Mouse (Mus musculus) left cerebral cortex, adult 2 months (tissue): ENCODE measurements around the gene Rasal1. TPM values are rescaled to one million over a fixed set of nuclear protein-coding genes. Genes with fewer than 3 reads are reported as not detected.

Experiments used
- DNase-seq, 2 experiments: peaks; one replicate each; pipeline ENCODE4 v3.0.0; 2021 to 2022; ENCODE audit warnings: low spot score in 2 of 2, mixed read lengths in 1 of 2; ENCODE audit errors: extremely low spot score in 1 of 2
- H3K27ac ChIP-seq: fragments of 200-600 bp; 2 replicates; pipeline ENCODE4 v1.8.1; 2022
- H3K4me3 ChIP-seq: fragments of 200-600 bp; 2 replicates; pipeline ENCODE4 v1.8.1; 2022
- CTCF ChIP-seq: fragments of 200-600 bp; IDR thresholded peaks from 2 replicates; pipeline ENCODE4 v1.8.1; 2022; ENCODE audit warnings: antibody characterized with exemption, mild to moderate bottlenecking, moderate library complexity
- intact Hi-C: fragments of 180-260 bp; cut with DNase I; formaldehyde crosslinking; loops from one replicate; pipeline ENCODE4 v1.15.1; 2025
- total RNA-seq, 2 experiments: library from RNA; stranded (reverse); gene quantifications; 2 replicates each; pipeline ENCODE4 v1.2.3; 2021

Rasal1 gene
- total RNA-seq, 2 experiments from 2014 or later: 85.3 TPM

DNA sequence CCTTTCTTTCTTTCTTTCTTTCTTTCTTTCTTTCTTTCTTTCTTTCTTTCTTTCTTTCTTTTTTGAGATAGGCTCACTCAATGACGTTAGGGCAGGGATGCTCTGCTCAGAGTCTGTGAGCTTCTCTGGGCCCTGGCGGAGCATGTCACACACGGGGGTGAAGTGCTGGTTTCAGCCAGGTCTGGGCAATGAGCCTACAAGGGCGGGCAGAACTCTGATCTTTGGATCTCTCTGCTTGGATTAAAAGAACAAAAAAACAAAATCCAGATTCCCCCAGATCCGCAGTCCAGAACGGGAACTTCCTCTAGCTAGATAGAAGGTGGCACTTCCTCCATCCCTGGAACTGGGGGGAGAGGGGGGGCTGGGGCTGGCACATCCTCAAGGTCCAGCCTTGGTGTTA lies 2.8 kb upstream of the Rasal1 start:
- no peak overlapping the region for H3K27ac ChIP-seq
- no peak for TF ChIP-seq CTCF
- no peak for DNase-seq
- no peak overlapping the region for H3K4me3 ChIP-seq
- intact Hi-C loops: no loop called here

GRCm38 (mm10) chr5:120647361-120647760 lies 1.3 kb upstream of the Rasal1 start:
- TF ChIP-seq CTCF: no peak
- H3K27ac ChIP-seq: no peak overlapping the region
- H3K4me3 ChIP-seq: no peak overlapping the region
- no peak for DNase-seq
- intact Hi-C loops: no loop called here

DNA sequence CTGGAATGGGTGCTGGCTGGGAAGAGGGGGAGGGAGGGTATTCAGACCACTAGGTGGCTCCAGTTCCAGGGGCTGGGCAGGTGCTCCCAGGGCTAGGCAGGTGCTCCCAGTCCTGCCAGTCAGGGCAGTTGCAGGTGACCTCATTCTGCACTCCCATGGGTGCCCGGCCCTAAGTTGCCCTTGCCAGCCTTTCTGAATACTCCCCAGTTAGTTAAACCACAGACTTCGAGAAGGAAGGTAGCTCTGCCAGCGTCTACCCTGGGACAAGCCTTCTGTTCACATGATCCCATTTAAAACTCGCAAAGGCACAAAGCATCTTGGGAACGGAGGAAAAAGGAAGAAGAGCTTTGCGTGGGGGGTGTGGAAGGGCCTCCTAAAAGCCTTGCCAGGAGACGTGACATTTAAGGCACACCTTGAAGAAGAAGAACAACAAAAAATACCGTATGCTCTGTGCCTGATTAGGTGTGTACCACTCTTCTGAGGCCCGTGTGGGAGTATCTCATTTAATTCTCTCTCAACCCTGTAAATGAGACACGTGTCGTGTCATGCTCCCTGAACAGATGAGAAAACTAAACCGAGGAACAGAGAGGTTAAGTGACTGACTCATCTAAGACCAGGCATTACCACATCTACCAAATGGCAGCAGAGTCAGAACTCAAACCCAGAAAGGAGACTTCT lies 659 bp upstream of the Rasal1 start:
- H3K4me3 ChIP-seq: peak overlapping the region; percentile 70; the same call in 1 of the 2 replicates
- peak overlapping the region; percentile 88 for H3K27ac ChIP-seq
- DNase-seq: no peak
- peak; percentile 27 for TF ChIP-seq CTCF
- intact Hi-C loops: loop anchor here (1.0 to 2.0 kb wide), 2 partner anchors 25 to 28 kb away; no protein-coding TSS in a partner anchor

DNA sequence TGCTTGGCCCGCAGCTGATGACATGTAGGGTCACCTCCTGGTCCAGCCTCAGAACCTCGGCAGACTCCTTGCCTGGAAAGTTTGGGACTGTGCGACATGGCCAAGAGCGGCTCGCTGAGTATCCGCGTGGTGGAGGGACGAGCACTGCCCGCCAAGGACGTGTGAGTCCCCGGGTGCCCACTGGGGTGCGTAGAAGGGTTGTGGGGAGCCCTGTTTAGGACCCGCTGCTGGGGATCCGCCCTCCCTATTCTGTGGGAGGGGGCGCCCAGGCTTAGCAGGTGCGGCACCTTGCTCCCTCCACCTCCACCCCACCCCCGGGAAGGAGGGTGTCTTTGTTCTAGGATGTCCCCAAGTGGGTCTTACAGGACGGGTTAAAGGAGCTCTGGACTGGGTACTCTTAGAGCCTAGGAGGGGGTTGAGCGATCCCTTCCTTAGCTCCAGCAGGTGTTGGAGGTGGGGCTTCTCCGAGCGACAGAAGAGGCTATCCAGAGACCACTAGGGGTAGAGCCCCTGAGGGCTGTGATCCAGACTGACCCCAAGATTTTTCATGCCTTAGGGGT lies 842 bp downstream of the Rasal1 start:
- peak in 1 of 2 experiments; percentile 37 for DNase-seq
- Histone ChIP-seq H3K4me3 (peak overlapping the region; percentile 70), H3K27ac (peak overlapping the region; percentile 88)
- no peak for TF ChIP-seq CTCF
- intact Hi-C loops: loop anchor here (2.0 kb wide), 1 partner anchor 23 kb away; no protein-coding TSS in a partner anchor

GRCm38 (mm10) chr5:120649938-120650337 lies 1.3 kb downstream of the Rasal1 start:
- peak overlapping the region; percentile 88 for H3K27ac ChIP-seq
- DNase-seq: no peak
- TF ChIP-seq CTCF: no peak
- intact Hi-C loops: loop anchor here (2.0 kb wide), 1 partner anchor 23 kb away; no protein-coding TSS in a partner anchor
- H3K4me3 ChIP-seq: peak overlapping the region; percentile 70

- intact Hi-C loops: no loop called here
- no peak for DNase-seq
- Histone ChIP-seq H3K27ac (peak overlapping the region; percentile 88), H3K4me3 (peak overlapping the region; percentile 70)
- no peak for TF ChIP-seq CTCF
These were observed 2.6 kb downstream of the Rasal1 start for GRCm38 (mm10) chr5:120651230-120651629.

- intact Hi-C loops: no loop called here
- Histone ChIP-seq H3K4me3 (peak overlapping the region; percentile 26), H3K27ac (peak overlapping the region; percentile 77)
- TF ChIP-seq CTCF: no peak
- no peak for DNase-seq
These were observed 4.5 kb downstream of the Rasal1 start for GRCm38 (mm10) chr5:120652915-120653701.

DNA sequence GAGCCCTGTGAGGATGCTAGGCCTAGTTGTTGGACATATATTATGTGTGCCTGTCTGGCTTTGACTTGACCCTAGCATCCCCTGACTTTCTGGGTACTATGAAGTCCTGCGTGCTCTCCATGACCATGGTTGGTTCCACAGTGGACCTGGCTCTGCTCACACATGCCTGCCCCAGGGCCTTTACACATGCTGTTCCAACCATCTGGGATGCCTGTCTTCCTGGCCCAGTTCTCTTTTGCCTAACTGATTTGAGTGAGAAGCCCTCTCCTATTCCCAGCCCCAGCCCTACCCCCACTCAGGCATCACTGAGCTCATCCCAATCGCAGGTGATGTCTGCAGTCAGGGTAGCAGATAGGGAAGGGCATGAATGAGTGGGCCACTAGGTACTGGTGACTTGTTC lies 5.3 kb downstream of the Rasal1 start:
- intact Hi-C loops: no loop called here
- H3K4me3 ChIP-seq: peak overlapping the region; percentile 13; the same call in 1 of the 2 replicates
- H3K27ac ChIP-seq: peak overlapping the region; percentile 77
- TF ChIP-seq CTCF: no peak
- no peak for DNase-seq

DNA sequence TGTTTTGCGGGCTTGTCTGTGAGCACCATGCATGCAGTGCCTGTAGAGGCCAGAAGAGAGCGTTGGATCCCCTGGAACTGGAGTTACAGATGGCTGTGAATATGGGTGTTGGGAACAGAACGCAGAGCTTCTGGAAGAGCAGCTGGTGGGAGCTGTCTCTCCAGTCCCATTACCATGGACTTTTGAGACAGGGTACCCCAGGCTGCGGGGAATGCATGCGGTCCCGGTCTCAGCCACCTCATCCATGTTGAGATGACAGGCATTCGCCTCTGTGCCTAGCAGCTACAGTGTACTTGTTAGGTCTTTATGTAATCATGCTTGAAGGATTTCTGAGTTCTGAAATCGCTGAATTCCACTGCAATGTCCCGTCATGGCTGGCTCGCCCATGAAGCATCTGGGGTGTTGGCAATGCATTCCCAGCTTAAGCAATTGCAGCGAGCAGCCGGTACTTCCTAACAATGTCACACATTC lies 7.7 kb downstream of the Rasal1 start:
- peak; percentile 48 for TF ChIP-seq CTCF
- no peak for DNase-seq
- peak overlapping the region; percentile 88 for H3K27ac ChIP-seq
- intact Hi-C loops: no loop called here
- no peak overlapping the region for H3K4me3 ChIP-seq

DNA sequence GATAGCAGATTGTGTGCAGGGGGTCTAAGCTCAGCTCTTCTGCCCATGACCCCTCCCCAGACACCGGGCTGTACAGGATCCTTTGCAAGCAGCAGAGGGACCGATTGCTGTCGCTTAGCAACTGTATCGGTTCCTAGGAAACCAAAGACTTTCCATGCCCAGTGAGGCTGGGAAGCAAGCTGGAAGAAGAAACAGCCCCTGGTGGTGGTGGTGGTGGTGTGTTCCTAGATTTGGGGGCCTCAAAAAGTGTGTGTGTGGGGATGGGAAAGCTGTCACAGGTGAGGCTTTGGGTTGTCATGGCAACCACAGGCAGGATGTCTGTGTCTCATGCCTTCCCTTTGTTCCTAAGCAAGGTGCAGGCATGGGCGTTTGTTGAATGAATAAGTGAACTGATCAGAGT lies 12.2 kb downstream of the Rasal1 start:
- H3K4me3 ChIP-seq: no peak overlapping the region
- peak overlapping the region; percentile 57; the same call in 1 of the 2 replicates for H3K27ac ChIP-seq
- DNase-seq: no peak
- peak; percentile 29 for TF ChIP-seq CTCF
- intact Hi-C loops: no loop called here

DNA sequence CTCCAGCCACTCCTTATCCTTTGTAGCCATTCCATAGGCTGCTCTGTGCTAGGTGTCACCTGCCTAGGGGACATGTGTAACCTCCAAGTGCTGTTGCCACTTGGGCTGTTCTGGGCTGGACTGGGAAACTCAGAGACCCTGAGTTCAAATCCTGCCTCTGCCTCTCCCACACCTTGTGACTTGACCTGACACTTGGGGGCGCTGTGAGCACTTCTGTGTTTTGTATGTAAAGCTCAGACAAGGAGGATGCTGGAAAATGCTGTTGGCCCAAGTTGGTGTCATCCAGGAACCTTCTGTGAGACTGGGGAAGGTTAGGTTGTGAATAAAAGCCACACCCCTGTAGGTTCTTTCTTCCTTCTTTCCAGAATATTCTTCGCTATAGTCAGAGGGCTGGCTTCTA lies 16.3 kb downstream of the Rasal1 start:
- no peak for DNase-seq
- intact Hi-C loops: no loop called here
- TF ChIP-seq CTCF: peak; percentile 16
- no peak overlapping the region for H3K27ac ChIP-seq
- H3K4me3 ChIP-seq: no peak overlapping the region

- H3K27ac ChIP-seq: no peak overlapping the region
- intact Hi-C loops: no loop called here
- no peak for DNase-seq
- H3K4me3 ChIP-seq: no peak overlapping the region
- TF ChIP-seq CTCF: no peak
These were observed 20.1 kb downstream of the Rasal1 start for GRCm38 (mm10) chr5:120668761-120669160.
